Mouse (Mus musculus): Measurements from ENCODE around the gene Iqschfp.

Iqschfp gene

DNA sequence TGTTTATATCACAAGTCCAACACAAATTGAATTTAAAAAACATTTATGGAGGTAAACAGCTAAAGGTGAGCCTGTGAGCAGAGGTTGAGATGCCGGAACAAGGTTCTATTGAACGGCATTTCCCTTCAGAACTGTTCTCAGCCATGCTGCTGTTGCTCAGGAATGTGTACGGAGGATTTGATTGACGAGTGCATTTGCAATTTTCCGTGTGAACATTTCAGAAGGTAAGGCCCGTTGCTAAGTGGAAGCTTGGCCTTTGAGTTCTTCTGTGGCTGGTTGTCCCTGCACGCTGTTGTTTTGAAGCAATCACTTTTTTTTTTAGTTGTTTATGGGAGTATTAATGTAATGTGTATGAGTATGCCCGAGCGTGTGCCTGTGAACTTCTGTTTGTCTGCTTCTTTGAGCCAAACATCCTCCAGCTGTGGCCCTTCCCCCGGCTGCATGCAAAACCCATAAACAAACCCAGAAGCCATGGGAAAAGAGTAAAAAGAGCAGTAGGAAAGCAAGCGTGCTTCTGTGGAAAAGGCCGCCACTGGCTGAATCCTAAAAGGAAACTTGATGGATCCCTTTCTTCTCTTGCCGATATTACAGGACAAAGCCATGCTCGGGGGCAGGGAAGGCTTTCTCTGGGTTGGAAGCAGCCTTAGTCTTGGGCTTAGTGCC lies 691.1 kb downstream of the Iqschfp start:
- peak; percentile 49 to 84 for DNase-seq

DNA sequence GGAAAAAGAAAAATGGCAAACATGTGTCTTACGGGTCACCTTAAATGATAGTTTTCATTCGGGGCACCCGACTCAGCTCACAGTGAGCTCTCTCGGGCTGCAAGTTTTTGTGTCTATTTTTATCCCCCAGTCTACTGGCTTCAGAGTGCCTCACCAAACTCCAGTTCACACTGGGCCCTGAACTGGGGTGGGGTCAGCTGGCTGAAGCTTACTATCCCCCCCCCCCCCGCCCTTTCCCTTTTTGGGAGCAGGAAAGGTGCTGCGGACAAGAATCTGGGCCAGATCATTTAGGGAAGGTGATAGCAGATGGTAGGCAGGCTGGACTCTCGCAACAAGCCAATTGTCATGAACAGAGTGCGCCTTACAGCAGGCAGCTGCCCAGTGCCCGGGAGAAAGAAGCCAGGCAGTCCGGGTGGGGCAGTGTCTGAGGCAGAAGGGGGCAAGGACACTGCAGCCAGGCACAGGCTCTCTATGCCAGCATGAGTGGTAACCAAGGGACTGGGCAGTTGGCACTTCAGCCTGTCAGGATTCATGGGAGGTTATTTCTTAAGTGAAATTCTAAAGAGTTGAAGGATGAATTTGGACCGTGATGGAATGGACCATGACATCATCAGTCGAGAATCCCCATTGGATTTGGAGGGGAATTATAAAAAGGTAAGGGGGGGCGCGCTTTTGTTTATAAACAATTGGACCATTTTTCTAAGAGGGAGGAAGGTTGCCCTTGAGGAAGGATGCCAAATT lies 691.9 kb downstream of the Iqschfp start:
- peak; percentile 36 to 73 for DNase-seq

DNA sequence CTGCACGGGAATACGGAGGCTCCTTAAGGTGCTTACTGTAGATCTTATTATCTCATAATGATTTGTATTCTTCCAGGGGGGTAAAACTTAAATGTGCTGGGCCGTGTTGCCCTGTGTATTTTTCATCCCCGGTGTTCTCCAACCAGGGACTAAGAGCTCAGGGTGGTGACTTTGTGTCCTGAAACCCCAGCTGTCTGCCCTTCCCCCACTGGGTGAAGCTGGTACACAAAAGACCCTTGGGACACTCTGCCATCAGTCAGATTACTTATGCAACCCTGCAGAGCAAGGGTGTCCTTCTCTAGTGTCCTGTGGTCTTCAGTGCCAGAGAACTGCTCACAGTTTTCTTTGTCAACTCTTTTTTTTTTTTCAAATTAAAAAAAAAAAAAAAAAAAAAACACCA lies 693.2 kb downstream of the Iqschfp start:
- no peak for DNase-seq

DNA sequence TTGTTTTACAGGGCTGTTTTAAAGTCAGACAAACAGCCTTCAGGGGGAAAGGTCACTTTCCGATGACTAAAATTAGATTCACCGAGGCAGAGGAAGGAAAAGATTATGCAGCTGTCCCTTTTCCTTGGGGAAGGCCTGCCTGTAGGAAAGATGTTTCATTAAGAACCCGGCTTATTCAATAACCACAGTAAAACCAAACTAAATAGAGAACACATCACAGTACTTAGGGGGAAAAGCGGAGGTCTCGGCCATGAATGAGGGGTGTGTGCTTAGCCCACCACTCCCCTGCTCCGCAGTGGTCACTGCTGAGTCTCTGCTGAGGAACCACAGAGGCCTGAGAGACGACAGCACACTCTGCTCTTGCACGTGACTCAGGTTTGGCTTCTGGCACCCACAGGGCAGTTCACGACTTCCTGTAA lies 694.6 kb downstream of the Iqschfp start:
- no peak for DNase-seq

DNA sequence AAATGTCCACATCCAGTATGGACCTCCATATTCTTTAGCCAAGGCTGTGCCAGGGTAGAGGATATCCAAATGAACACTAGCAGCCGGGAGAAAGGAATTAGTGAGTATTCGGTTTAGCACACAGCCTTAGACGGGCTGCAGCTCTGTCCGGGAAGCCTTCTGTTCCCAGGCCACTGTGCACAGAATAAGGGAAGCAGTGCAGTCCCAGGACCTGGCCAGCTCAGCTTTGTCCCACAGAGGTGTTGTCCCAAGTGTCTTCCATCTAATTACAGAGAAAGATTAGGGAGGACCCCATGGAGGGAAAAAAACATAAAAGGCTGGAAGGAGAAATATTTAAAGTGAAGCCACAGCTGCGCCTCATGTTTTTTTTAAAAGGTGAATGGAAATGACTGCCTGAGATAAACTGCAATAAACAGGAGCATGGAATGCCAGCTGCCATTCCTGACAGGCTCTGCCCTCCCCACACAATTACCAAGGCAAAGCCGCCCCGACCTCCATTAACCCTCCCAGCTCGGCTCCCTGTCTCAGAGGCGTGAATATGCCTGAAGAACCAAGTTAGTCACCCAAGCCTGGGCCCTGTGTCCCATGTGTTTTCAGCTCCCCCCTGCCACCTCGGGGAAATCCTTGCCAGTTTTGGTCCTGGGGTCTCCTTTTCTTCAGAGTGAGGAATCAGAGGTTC lies 695.7 kb downstream of the Iqschfp start:
- DNase-seq = no peak

DNA sequence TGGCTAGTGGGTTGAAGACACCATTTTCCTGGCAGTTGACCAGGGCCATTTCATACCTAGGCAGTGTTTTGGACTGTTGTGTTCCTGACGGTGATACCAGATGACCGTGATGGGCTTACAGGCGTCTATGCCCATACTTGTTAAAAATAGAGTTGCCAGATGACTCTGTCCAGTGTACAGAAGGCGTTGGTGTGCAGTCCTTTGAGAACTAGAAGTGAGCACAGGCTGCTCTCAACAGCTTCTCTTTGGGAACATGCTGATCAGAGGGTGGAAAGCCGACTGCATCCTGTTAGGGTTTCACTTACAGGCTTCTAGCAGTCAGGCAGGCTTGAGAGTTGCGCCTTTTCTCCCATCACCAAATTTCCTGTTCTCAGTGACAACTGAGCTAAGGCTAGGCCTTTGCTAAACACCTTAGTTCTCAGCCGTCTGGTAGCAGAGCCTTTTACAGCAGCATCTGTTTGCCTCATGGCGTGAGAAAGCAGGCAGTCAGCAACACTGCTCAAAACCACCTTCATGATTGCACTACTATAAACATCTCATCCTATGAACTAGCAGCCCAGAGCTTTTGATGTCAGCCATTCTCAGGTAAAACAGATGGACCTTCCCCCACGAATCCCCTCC lies 697.3 kb downstream of the Iqschfp start:
- DNase-seq = no peak

DNA sequence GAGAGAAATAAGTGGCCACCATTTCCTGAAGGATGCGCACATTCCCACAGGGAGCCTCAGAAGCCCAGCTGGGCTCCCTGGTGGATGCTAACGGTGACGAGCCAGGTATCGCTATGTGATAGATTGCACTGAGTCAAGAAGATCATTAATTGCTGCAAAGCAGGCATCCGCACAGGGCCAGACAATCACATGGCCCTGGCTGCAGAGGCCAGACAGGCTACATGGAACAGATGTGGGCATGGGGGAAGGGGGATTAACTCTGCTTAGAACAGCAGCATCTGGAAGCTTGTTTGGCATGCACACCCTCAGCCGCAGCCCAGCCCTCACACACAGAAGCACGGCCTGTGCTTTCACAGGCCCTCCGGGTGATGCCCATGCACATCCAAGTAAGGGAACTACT lies 698.4 kb downstream of the Iqschfp start:
- DNase-seq = peak in 1 of 2 experiments; percentile 43

DNA sequence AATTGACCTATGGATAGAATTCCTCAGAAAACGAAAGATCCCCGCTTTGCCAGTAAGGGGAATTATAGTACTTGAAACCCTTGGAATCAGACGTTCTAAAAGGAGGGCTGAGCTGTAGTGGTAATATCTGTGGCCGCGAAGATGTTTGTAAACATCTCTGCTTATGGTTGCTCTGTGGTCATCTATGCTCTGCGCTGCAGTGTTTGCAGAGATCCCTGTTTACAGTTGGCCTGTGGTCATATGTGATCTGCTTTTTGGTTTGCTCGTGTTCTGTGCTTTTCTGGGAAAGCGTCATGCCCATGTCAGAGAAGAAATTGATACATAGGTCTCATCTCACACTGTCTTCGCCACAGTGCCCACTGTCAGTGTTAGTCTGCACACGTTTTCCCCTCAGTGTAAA lies 700.5 kb downstream of the Iqschfp start:
- DNase-seq = no peak

DNA sequence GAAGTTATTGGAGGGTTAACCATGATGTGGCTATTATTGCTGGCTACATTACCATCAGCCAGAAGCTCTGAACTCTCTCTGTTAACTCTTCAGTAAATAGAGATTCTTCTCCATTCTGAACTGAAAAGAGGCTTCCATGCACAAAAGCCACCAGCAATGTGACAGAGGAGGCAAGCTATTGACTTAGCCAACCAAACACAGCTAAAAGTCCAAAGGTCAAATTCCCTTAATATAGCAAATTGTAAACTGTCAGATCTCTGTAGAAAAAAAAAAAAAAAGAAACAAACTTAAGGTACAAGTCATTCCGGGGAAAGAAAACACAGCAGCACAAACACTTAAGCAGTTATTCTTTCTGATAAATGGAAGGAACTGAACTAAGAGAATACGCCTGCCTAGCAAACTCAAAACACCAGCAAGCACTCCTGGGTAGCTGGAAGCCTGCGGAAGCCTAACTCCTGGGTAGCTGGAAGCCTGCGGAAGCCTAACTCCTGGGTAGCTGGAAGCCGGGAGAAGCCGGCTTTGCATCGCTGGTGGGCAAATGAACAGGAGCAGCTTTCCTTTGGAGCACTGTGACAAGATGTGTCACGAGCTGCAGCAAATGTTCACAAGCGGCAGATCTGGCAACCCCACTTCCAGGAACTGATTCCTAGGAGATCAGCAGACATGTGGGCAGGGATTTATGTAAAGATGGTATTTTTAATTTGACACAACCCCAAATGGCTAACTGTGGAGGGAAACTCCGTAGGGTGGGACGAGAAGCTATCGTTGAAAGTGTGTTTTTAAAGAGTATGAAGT lies 701.2 kb downstream of the Iqschfp start:
- no peak for DNase-seq

DNA sequence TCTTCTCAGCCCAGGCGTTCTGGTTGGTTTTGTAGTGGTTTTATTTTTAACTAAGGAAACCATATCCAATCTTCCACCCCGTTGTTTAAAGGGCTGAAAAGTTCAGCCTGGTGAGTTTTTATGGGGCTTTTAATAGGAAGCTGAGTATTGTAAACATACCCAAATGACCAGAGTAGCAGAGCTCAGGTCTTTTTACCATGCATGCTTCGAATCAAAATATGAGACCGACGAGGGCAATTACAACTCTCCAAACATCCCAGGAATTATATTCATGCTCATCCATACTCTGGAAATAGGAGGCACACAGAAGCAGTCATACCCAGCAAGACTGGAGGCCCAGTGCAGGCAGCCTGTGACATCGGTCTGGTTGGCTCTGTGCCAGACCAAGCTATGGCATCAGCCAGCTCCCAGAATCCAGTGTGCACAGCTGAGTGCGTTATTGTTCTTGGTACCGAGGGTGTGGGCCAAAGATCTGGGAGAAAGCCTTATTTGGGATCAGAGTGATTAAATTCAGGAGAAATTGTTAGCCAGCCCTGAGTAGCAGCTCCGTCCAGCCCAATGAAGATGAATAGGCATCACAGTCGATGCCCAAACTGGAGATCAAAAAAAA lies 703.4 kb downstream of the Iqschfp start:
- no peak for DNase-seq

DNA sequence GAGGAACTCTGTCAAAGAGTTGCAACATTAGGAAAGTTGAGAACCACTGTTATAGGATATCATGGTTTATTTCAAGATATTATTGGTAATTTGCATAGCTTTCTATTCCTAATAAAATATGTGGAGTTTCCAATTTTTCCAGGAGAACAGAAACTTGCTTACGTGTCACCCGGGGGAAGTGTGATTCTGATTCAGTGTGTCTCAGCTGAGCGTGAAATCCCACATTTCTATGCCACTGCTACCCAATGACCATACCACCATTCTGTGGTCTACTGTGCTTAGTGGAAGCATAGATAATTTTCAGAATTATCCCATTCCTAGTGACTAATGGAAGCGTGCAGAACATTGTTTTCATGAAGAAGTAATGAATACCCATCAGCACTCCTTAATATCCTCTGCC lies 704.9 kb downstream of the Iqschfp start:
- no peak for DNase-seq

DNA sequence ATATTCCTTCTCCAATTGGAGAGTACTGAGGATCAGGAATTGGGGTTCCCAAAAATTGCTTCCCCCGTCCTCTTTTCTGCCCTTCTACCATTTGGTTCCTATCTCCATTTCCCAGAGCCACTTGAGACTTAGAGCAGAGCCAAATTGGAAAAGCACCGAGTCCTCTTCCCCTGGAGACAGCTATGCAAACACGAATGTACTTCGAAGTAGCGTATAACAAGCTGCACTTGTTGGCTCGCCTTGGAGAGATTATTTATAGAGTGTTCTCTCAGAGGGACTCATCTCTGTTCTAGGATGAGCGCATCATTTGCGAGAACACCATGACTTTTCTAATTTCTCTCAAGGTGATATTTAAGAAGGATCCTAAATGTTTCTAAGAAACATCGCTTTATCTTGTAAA lies 710.9 kb downstream of the Iqschfp start:
- no peak for DNase-seq

DNA sequence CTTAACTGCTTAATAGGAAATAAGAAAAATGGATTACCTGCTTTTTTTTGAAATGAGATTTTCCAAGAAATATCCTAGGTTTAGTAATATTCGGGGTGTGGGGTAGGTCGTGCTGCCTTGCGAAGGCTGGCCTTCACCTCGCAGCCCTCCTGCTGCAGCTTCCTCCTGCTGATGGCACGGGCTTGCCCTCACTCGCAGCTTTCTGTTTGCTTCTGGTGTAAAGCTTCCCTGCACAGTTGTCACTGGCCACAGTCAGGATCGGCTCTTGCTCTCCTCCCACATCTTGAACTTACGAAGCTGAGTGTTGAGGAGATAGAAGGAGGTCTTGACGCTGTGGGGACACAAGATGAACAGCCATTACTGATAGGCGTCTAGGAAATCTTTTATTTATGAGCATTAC lies 712.4 kb downstream of the Iqschfp start:
- DNase-seq = no peak

DNA sequence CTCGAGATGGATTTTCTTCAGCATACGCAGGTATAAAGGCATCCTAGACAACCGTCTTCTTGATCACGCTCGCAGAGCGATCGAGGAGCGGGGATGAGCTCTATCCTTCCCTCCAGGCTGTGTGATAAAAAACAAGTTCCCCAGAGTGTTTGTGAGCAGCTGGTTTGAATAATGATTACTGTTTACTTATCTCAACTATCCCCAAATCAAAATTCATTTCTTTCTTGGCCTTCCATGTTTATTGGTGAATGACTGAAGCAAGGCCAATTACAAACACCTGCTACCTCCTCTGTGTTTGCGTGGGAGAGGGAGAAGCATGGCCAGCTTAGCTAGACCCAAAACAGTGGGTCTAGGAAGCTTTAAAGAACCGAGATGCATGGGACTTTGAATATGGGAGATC lies 712.9 kb downstream of the Iqschfp start:
- no peak for DNase-seq

DNA sequence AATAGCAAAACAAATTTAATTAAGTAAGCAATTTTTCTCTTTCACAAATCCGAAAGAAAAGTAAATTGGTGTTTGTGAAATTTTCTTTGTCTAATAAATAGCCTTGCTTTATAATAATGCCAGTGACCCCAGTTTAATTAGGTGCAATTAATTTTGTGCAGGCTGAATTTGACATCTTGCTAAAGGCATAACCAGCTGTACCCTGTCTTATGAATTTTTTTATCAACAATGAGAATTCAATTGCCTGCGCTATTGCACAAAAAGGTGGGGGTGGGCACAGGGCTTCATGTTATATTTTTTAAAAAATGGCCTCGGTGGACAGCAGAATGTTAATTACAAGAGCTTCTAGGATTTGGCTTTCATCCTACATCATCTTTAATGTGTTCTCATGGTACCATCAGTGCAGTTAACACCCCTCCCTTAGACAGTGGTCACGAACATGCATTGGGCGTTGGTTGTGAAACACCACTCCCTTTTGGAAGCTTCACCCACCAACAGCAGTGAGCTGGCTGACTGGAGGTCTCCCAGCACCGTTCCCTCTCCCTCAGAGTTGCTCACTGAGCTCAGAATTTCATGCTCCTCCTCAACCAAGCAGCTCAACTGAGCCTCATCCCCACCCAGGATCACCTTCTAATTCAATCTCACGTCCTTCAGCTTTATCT lies 714.0 kb downstream of the Iqschfp start:
- DNase-seq = no peak

DNA sequence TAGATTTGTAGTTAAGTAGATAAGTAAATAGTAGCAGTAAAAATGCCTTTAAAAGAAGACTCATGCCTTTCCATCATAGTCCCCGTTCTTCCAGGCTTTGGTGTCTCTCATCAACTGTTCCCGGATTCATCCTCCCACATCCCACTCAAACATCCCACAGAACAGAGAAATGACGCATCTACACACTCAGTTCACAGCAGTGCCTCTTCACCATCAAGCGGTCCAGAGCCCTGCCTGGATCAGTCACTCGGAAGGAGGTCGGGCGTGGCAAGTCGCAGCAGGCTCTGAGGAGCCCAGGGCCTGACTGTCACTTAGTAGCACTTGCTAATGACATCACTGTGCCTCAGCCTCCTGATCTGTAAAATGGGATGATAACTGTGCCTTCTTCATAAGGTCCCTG lies 714.7 kb downstream of the Iqschfp start:
- no peak for DNase-seq

DNA sequence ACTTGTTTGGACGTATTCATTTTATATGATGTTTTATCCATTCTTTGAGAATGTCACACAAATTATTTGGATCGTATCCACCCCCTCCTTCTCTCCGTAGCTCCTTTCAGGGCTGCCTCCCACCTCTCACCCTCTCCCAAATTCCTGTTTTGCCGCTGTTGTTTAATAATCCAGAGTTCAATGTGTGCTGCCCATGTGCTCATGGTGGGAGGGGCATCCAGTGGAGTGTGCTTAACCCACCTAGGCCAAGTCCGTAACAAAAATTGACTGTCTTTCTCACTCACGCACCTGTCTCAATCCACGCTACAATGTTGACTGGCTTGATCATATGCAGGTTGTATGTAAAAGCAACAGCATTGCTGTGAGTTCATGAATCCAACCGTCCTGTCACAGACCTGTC lies 715.3 kb downstream of the Iqschfp start:
- no peak for DNase-seq

DNA sequence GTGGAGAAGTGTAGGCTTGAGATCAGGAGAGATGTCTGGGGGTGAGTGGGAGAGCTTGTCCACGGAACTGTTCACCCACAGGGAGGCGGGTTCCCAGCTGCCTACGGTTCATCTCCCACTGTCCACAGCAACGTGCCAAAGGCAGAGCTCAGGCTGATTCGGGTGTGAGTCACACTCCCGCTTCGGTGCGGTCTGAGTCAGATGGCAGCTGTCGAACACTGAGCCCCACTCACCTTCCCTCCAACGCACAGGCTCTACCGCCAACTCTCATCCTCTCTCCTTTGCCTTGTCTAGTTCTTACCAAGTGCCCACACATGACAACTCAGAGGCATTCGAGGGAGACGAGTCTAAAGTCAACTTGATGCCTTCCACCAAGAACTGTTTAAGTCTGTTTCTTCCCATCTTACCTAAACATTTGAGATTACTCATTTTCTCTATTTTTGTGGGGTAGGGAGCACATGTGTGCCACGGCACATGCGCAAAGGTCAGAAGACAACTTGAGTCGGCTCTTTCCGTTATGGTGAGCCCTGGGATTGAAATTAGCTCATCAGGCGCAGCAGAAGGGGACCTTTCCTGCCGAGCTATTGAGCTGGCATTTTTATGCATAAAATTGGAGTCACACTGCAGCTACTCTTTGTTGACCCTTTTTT lies 716.9 kb downstream of the Iqschfp start:
- DNase-seq = no peak

DNA sequence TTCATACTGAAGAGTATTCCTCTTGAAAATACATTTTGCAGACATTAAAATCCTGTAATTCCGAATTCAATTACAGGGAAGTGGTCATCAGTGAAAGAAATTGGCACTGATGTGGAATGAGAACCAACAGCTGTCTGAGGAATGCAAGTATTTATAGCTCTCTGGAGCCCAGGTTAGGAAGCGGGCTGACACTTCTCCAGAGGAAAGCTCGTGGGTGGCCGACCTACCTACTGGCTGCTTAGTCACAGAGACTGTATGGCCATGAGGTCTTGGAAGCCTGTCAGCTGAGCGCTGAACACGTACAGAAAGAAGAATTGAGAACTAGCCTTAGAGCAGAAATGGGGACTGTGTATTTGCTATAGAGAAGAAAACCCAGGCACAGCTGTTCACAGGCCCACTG lies 718.0 kb downstream of the Iqschfp start:
- no peak for DNase-seq

DNA sequence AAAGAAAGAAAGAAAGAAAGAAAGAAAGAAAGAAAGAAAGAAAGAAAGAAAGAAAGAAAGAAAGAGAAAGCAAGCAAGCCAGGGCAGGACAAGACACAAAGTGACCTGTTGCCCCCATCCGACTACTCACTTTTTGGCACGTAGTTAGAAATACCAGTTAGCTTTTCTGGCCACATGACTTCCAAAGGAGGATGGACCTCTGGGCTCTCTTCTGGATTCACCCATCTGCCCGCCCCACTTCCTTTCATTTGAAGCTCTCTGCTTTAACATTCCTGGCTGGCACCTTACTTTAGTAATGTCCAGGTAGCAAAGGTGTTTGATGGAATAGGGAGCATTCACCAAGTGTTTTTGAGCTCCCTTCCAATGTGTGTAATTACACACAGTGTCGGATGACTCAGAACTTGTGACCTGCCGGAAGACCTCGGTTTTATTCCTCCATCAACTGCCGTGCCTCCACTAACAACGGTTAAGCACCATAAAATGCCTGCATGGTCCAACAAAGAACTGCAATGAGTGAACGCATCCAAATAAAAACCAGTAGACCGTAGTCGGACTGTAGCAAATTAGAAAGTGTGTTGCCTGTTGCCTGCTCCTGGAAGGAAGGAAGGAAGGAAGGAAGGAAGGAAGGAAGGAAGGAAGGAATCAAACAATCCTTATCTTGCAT lies 718.7 kb downstream of the Iqschfp start:
- DNase-seq = no peak
